Mouse (Mus musculus) ES-Bruce4 (cell line): ENCODE data around the gene Tmem199. TPM values are rescaled to one million over a fixed set of nuclear protein-coding genes. Genes with fewer than 3 reads are reported as not detected.

Experiments used
- H3K27ac ChIP-seq: 2 replicates; pipeline ENCODE4 v1.5.1; 2012; ENCODE audit warnings: low read length, inconsistent platforms; ENCODE audit not compliant: insufficient read depth
- H3K27me3 ChIP-seq: 2 replicates; pipeline ENCODE4 v1.6.1; 2012; ENCODE audit warnings: mild to moderate bottlenecking, low read length, inconsistent platforms; ENCODE audit not compliant: control insufficient read depth, poor library complexity, insufficient read depth, severe bottlenecking
- H3K36me3 ChIP-seq: 2 replicates; pipeline ENCODE4 v1.6.1; 2012; ENCODE audit warnings: inconsistent platforms, mild to moderate bottlenecking, low read length, moderate library complexity; ENCODE audit not compliant: control insufficient read depth, poor library complexity, insufficient read depth, severe bottlenecking
- H3K4me1 ChIP-seq: one replicate; pipeline ENCODE4 v1.8.1; 2011; ENCODE audit warnings: low read length; ENCODE audit not compliant: control insufficient read depth, insufficient read depth
- H3K4me3 ChIP-seq: 2 replicates; pipeline ENCODE4 v1.5.1; 2011; ENCODE audit warnings: low read depth, mild to moderate bottlenecking, low read length
- H3K9ac ChIP-seq: 2 replicates; pipeline ENCODE4 v1.6.1; 2012; ENCODE audit warnings: low read depth, mild to moderate bottlenecking, inconsistent platforms; ENCODE audit not compliant: poor library complexity, severe bottlenecking
- H3K9me3 ChIP-seq: replicated peaks from 2 replicates; pipeline ENCODE4 v1.6.1; 2012; ENCODE audit warnings: mild to moderate bottlenecking, low read length, inconsistent platforms; ENCODE audit not compliant: control insufficient read depth, poor library complexity, insufficient read depth, severe bottlenecking
- CTCF ChIP-seq: IDR thresholded peaks from one replicate; pipeline ENCODE4 v1.8.1; 2011; ENCODE audit warnings: low read depth, low read length
- EP300 ChIP-seq: IDR thresholded peaks from 2 replicates; pipeline ENCODE4 v1.6.1; 2011; ENCODE audit warnings: low read depth, low read length; ENCODE audit not compliant: insufficient read depth
- POLR2A ChIP-seq: IDR thresholded peaks from one replicate; pipeline ENCODE4 v1.8.1; 2011; ENCODE audit warnings: low read length; ENCODE audit not compliant: insufficient read depth
- polyA plus RNA-seq: library from polyadenylated mRNA; stranded (reverse); fragments of >200 nt; gene quantifications from 2 replicates; pipeline ENCODE4 v1.2.4, GENCODE M21; 2011; ENCODE audit warnings: low read depth; ENCODE audit not compliant: missing spikeins, insufficient read depth, insufficient read length

Tmem199 gene
- 41.6 and 41.7 TPM in 2 replicates for polyA plus RNA-seq

DNA sequence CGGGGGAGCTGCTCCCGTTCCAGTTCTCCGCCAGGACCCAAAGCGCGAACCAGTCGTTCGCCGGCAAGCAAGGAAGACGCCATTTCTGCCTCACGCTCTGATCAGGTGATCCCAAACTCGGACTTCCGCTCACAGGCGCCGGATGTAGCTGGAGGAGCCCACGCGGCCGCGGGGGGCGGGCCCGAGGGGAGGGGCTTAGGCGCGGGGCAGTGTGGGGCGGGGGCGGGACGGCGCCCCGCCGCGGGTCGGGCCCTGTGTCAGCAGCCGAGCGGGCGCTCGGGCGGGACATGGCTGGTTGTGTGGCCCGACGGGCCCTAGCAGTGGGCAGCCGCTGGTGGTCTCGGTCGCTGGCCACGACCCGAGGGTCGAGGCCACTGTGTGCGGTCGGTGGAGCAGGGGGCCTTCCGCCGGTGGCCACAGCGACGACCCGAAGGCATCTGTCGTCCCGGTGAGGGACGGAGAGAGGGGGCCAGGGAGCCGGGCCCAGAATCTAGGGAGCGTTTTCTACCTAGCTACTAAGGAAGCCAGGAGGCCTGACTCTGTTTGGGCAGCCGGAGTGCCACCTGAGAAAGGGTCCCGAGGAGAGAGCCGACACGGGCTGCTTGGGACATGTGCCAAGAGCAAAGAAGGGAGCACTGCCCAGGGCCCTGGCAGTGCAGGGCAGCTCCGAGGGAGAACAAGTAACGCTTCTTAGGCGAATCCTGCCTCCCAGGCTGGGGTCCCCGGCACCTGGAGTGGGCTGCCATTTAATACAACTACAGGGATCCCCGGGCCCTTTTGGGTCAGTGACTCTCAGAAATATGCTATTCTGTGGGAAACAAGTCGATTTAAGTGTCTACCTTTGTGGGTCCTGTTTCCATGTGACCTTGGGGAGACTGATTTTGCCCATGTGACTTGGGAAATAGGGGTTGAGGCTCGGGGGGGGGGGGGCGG is at the start of gene Tmem199, which contains the start of gene Poldip2:
TSS of gene Tmem199 (minus strand) at position 148 of the 933 bp plus-strand sequence.
TSS of gene Poldip2 (plus strand) at position 169 of the 933 bp plus-strand sequence.
- Histone ChIP-seq H3K9me3 (no peaks in the 10 kb centered on the region), H3K27me3 (no peaks in the 10 kb centered on the region), H3K27ac (peak within 1 kb of the TSS; percentile 91), H3K9ac (peak within 1 kb of the TSS; percentile 98), H3K4me3 (peak within 1 kb of the TSS; percentile 97), H3K36me3 (peaks cover 50% of the 10 kb centered on the region), H3K4me1 (no peaks in the 10 kb centered on the region)
- TF ChIP-seq EP300 (no peak), POLR2A (peak; percentile 51), CTCF (no peak)

GRCm38 (mm10) chr11:78560447-78560846 is 48.5 kb upstream of the Tmem199 start:
- TF ChIP-seq EP300 (no peak), CTCF (peak; percentile 71)
- no peak overlapping the region for H3K9ac ChIP-seq
- no peaks in the 10 kb centered on the region for H3K27me3 ChIP-seq
- H3K4me3 ChIP-seq = no peak overlapping the region
- no peak overlapping the region for H3K27ac ChIP-seq
- no peaks in the 10 kb centered on the region for H3K4me1 ChIP-seq
- no peaks in the 10 kb centered on the region for H3K36me3 ChIP-seq
- no peaks in the 10 kb centered on the region for H3K9me3 ChIP-seq

DNA sequence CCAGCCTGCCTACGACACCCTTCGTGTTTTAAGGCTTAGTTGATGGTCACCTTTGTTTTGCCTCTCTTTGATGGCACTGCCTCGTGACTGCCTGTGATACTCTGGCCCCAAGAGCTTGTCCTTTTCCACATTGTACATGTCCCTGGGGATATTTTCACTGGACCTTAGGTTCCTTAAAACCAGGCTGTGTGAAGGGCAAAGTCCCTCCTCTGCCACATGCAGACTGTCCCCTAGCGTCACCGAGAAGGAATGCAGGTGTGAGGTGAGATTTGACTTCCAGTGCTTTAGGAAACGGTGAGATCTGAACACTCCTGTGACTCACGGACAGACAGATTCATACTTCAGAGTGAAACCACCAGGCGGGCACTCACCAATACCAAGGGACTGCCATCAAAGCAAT is 45.3 kb upstream of the Tmem199 start:
- Histone ChIP-seq H3K27ac (no peak overlapping the region), H3K9ac (no peak overlapping the region), H3K4me3 (no peak overlapping the region), H3K36me3 (no peaks in the 10 kb centered on the region), H3K27me3 (no peaks in the 10 kb centered on the region), H3K9me3 (no peaks in the 10 kb centered on the region), H3K4me1 (no peaks in the 10 kb centered on the region)
- TF ChIP-seq EP300 = no peak
- TF ChIP-seq CTCF = peak; percentile 76
- no peak for TF ChIP-seq POLR2A

DNA sequence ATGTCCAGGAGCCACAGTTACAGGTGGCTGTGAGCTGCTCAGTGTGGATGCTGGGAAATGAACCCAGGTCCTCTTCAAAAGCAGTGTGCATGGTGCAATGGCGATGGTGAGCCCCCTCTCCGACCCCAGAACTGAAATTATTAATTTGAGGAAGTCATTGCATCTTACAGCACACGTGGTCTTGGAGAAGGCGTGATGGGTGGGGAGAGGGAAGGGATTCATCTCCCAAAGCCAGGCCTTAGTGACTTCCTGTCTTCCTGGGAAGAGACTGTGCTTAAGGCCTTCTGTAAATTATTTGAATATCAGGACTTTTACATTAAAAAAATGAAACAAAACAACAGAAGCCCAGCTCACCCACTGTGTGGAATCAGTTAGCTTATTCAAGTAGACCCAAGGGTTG is 44.1 kb upstream of the Tmem199 start:
- no peak overlapping the region for H3K4me3 ChIP-seq
- H3K27ac ChIP-seq = no peak overlapping the region
- no peak overlapping the region for H3K9ac ChIP-seq
- no peaks in the 10 kb centered on the region for H3K9me3 ChIP-seq
- TF ChIP-seq POLR2A = no peak
- TF ChIP-seq CTCF = no peak
- TF ChIP-seq EP300 = no peak
- no peaks in the 10 kb centered on the region for H3K27me3 ChIP-seq
- no peaks in the 10 kb centered on the region for H3K4me1 ChIP-seq
- H3K36me3 ChIP-seq = no peaks in the 10 kb centered on the region

DNA sequence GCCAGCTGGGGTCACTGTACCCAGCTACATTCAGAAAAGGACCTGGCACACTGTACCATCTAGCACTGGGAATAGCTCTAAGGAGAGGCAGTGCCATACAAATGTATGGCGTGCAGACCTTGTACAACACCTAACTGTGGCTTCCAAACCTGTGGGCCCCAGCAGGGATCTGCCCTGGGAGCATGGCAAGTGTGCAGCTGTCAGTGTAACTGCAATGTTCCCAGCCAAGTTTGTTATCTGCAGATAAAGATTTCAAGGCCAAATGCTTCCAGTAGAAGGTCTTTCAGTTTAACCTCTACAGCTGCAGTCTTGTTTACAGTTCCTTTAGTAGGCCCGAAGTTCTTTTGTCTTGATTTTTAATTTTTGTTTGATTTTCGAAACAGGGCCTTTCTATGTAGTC is 43.7 kb upstream of the Tmem199 start:
- TF ChIP-seq POLR2A (no peak), EP300 (no peak), CTCF (no peak)
- Histone ChIP-seq H3K27me3 (no peaks in the 10 kb centered on the region), H3K9ac (no peak overlapping the region), H3K4me3 (no peak overlapping the region), H3K4me1 (no peaks in the 10 kb centered on the region), H3K9me3 (no peaks in the 10 kb centered on the region), H3K27ac (no peak overlapping the region), H3K36me3 (no peaks in the 10 kb centered on the region)

GRCm38 (mm10) chr11:78551059-78551398 is 39.1 kb upstream of the Tmem199 start:
- no peaks in the 10 kb centered on the region for H3K9me3 ChIP-seq
- H3K4me3 ChIP-seq = peak overlapping the region; percentile 64
- no peaks in the 10 kb centered on the region for H3K4me1 ChIP-seq
- TF ChIP-seq EP300 = no peak
- TF ChIP-seq POLR2A = no peak
- H3K27ac ChIP-seq = peak overlapping the region; percentile 16; the same call in 1 of the 2 replicates
- H3K27me3 ChIP-seq = no peaks in the 10 kb centered on the region
- peak overlapping the region; percentile 80 for H3K9ac ChIP-seq
- peaks cover 5% of the 10 kb centered on the region for H3K36me3 ChIP-seq
